Mouse (Mus musculus) leukemia stem cell, adult 10-12 weeks (primary cell): Measurements from ENCODE around the gene Zfp971. TPM values are rescaled to one million over a fixed set of nuclear protein-coding genes. Genes with fewer than 3 reads are reported as not detected.

Experiments used
- polyA plus RNA-seq: library from polyadenylated mRNA; stranded (reverse); fragments of >175 nt; gene quantifications from 2 replicates; pipeline ENCODE4 v1.2.3, GENCODE M21; 2012; ENCODE audit warnings: low replicate concordance

Gene Zfp971
- 1.1 and 1.2 TPM in 2 replicates for polyA plus RNA-seq

DNA sequence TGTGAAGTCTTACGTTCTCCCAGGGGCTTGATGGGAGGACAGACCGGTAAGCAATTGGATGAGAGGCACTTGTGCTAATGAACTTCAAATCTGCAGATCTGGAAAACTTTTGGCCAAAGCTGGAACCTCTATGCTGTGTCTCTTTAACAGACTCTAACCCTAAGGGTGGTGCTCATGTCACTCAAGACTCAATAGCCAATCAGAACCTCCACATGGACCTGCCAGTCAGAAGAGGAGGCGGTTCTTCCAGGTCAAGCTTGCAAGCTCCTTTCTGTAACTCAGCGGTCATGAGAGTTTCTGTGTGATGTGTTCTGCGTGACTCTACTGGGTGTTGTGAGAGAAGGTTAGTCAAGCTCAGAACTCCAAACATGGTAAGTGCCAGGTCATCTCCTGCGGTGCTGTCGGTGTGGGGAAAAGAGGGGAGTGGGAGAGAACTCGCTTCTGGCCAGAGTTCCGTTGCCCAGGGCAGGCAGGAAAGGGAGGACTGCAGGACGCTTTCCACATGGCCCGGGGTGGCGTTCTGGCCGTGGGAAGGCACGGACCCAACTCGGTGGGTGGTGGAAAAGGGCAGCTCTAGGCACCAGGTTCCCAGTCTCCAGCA, at the start of gene Zfp971:
Zfp971 (plus strand) TSS at position 274 of the 601 bp plus-strand sequence.

GRCm38 (mm10) chr2:178078166-178078717, 55.2 kb downstream of the Zfp971 start, which contains the start of gene Zfp931:
Zfp931 (minus strand) TSS chr2:178078476.

Other genes with a start within 250 kb of the Zfp971 start
- 0.18 TPM in 1 of 2 replicates, not detected in the other for gene Gm14325, start 182.9 kb upstream of the Zfp971 start, polyA plus RNA-seq
- not detected in 2 replicates for gene Gm14327, start 126.2 kb upstream of the Zfp971 start, polyA plus RNA-seq
- not detected in 2 replicates for gene Zfp972, start 97.7 kb upstream of the Zfp971 start, polyA plus RNA-seq
- gene Gm14326, start 66.0 kb upstream of the Zfp971 start, polyA plus RNA-seq = 0.25 and 0.88 TPM in 2 replicates
- gene Zfp931, start 55.2 kb downstream of the Zfp971 start, polyA plus RNA-seq = 0.68 TPM in 1 of 2 replicates, not detected in the other
- 0.11 and 1.7 TPM in 2 replicates for gene Phactr3, start 95.7 kb downstream of the Zfp971 start, polyA plus RNA-seq